27 mouse cellular contexts compared by ENCODE assay signal in genomic region chr7:6164671-6165070, GRCm38 (mm10). TPM values are rescaled to one million over a fixed set of nuclear protein-coding genes. Genes with fewer than 3 reads are reported as not detected.
A peak's percentile ranks its signal among the peaks of the same experiment; 100 is the strongest.
DNase-seq lines count a peak whose midpoint lies in the region; ATAC-seq and TF ChIP-seq lines count a peak whose summit lies in the region.
"Had no signal": no experiment of that assay in that cellular context is flagged by ENCODE, and none has a peak within 500 bp of the region (broad histone marks: within the 10 kb centered on the region; RNA-seq: fewer than 3 reads in every experiment).

No protein-coding gene starts in this region.

- no peaks in the 10 kb centered on the region for H3K4me1 ChIP-seq in midbrain, embryonic 11.5 days (ENCODE audit: control insufficient read depth, insufficient read depth, low read length)
- no peaks in the 10 kb centered on the region for H3K4me1 ChIP-seq in midbrain, postnatal 0 days (ENCODE audit: insufficient read depth, low read length)
- H3K4me1 ChIP-seq: embryonic facial prominence, embryonic 10.5 days; embryonic facial prominence, embryonic 12.5 days; forebrain, embryonic 13.5 days; forebrain, embryonic 15.5 days had no signal

- no peak overlapping the region for H3K27ac ChIP-seq in midbrain, embryonic 11.5 days (ENCODE audit: low read depth, low read length)
- H3K27ac ChIP-seq in midbrain, postnatal 0 days (ENCODE audit: low read depth, low read length) = no peak overlapping the region
- H3K27ac ChIP-seq: embryonic facial prominence, embryonic 10.5 days; embryonic facial prominence, embryonic 12.5 days; forebrain, embryonic 13.5 days; forebrain, embryonic 15.5 days had no signal

- WGBS in midbrain, embryonic 11.5 days = 69% methylated on average over 5 of the region's 5 CpGs
- WGBS in midbrain, postnatal 0 days = 67% methylated on average over 5 of the region's 5 CpGs

- no peak overlapping the region for H3K4me2 ChIP-seq in midbrain, embryonic 11.5 days
- no peak overlapping the region for H3K4me2 ChIP-seq in midbrain, postnatal 0 days (ENCODE audit: low read depth, low read length, poor library complexity, severe bottlenecking)
- H3K4me2 ChIP-seq: embryonic facial prominence, embryonic 12.5 days; forebrain, embryonic 13.5 days; forebrain, embryonic 15.5 days had no signal

- TF ChIP-seq CTCF in midbrain, postnatal 0 days (IDR thresholded peaks at IDR 0.05) = no peak

- H3K4me3 ChIP-seq in midbrain, embryonic 11.5 days (ENCODE audit: low read depth, low read length) = no peak overlapping the region
- no peak overlapping the region for H3K4me3 ChIP-seq in midbrain, postnatal 0 days (ENCODE audit: low read depth, low read length)
- H3K4me3 ChIP-seq: embryonic facial prominence, embryonic 10.5 days; embryonic facial prominence, embryonic 12.5 days; forebrain, embryonic 13.5 days; forebrain, embryonic 15.5 days had no signal

- H3K27me3 ChIP-seq in midbrain, embryonic 11.5 days (ENCODE audit: control insufficient read depth, insufficient read depth, low read length) = no peaks in the 10 kb centered on the region
- H3K27me3 ChIP-seq in midbrain, postnatal 0 days (ENCODE audit: insufficient read depth, low read length) = 0 out of 2 replicates have a peak, but pooled peaks cover 3% of the 10 kb centered on the region
- H3K27me3 ChIP-seq: CH12.LX; embryonic facial prominence, embryonic 12.5 days; forebrain, embryonic 13.5 days; forebrain, embryonic 15.5 days; Patski had no signal

- ATAC-seq in midbrain, embryonic 11.5 days (ENCODE audit: low FRiP score) = no peak
- no peak for ATAC-seq in midbrain, postnatal 0 days (ENCODE audit: low FRiP score)
- ATAC-seq: activated CD4-positive, CD25-positive, alpha-beta regulatory T cell, adult 4 months; CD4-positive, CD25-positive, alpha-beta regulatory T cell, adult 4 months; forebrain, embryonic 13.5 days; forebrain, embryonic 15.5 days; forebrain, postnatal 0 days; Patski had no signal

- no peaks in the 10 kb centered on the region for H3K9me3 ChIP-seq in midbrain, embryonic 11.5 days (ENCODE audit: control insufficient read depth, low read length)
- H3K9me3 ChIP-seq in midbrain, postnatal 0 days (ENCODE audit: low read length) = no peaks in the 10 kb centered on the region
- H3K9me3 ChIP-seq: embryonic facial prominence, embryonic 10.5 days; embryonic facial prominence, embryonic 12.5 days; forebrain, embryonic 13.5 days; forebrain, embryonic 15.5 days; G1E had no signal

- no peaks in the 10 kb centered on the region for H3K36me3 ChIP-seq in midbrain, embryonic 11.5 days (ENCODE audit: control insufficient read depth, insufficient read depth, low read length)
- H3K36me3 ChIP-seq in midbrain, postnatal 0 days (ENCODE audit: insufficient read depth, low read length) = no peaks in the 10 kb centered on the region
- H3K36me3 ChIP-seq: embryonic facial prominence, embryonic 10.5 days; embryonic facial prominence, embryonic 12.5 days; forebrain, embryonic 15.5 days had no signal

- no peak overlapping the region for H3K9ac ChIP-seq in midbrain, embryonic 11.5 days (ENCODE audit: low read length)
- no peak overlapping the region for H3K9ac ChIP-seq in midbrain, postnatal 0 days (replicated peaks; ENCODE audit: low read length, poor library complexity, severe bottlenecking)
- H3K9ac ChIP-seq: embryonic facial prominence, embryonic 12.5 days; forebrain, embryonic 13.5 days; forebrain, embryonic 15.5 days; forebrain, postnatal 0 days had no signal

- peak; percentile 78 to 81 for DNase-seq in adrenal gland, adult (ENCODE audit: inconsistent age in 2 of 2, low spot score in 1 of 2)
- no peak for DNase-seq in adrenal gland, postnatal 4 days (ENCODE audit: low spot score in 2 of 2)
- DNase-seq in midbrain, embryonic 11.5 days (ENCODE audit: low spot score, missing footprints) = peak; percentile 66
- DNase-seq in midbrain, postnatal 0 days (ENCODE audit: low spot score) = no peak
- peak; percentile 64 for DNase-seq in ovary, postnatal 36 days (ENCODE audit: low spot score)
- no peak for DNase-seq in ovary, postnatal 14 days (ENCODE audit: low spot score)
- DNase-seq: adrenal gland, adult 2 months; adrenal gland, postnatal 25 days; B cell, adult 2 months; cerebellum, adult 11-12 months; cerebellum, adult 2 months; cerebellum, adult 9-10 months; cerebellum, postnatal 10 days; cerebellum, postnatal 25 days; forebrain, postnatal 0 days had no signal

RNA-seq across cellular contexts. Expression of gene Zfp444, which starts 7.4 kb away (rescaled TPM):
- total RNA-seq in adrenal gland, postnatal 4 days (2021) = 10 to 100 TPM; 31.3 to 36.3 TPM
- polyA plus RNA-seq in midbrain, embryonic 11.5 days (2014; fragmentation: Nextera tagmentation; extraction: Ambion mirVana) = 69.4 and 72.2 TPM in 2 replicates
- 86.4 and 92.4 TPM in 2 replicates for total RNA-seq in midbrain, postnatal 0 days (2014; rRNA removed)
- 78.6 and 85.2 TPM in 2 replicates for polyA plus RNA-seq in midbrain, postnatal 0 days (2015; fragmentation: Nextera tagmentation; extraction: Ambion mirVana)

RNA-seq across cellular contexts. Expression of gene Zfp787, which starts 8.9 kb away (rescaled TPM):
- 10 to 100 TPM; 79.3 to 83.7 TPM for total RNA-seq in adrenal gland, postnatal 4 days (2021)
- polyA plus RNA-seq in midbrain, embryonic 11.5 days (2014; fragmentation: Nextera tagmentation; extraction: Ambion mirVana) = 13.5 and 14.7 TPM in 2 replicates
- total RNA-seq in midbrain, postnatal 0 days (2014; rRNA removed) = 65.8 and 66.7 TPM in 2 replicates
- polyA plus RNA-seq in midbrain, postnatal 0 days (2015; fragmentation: Nextera tagmentation; extraction: Ambion mirVana) = 53.8 and 61.5 TPM in 2 replicates

RNA-seq across cellular contexts. Expression of gene Galp, which starts 32.2 kb away (rescaled TPM):
- total RNA-seq in adrenal gland, postnatal 4 days (2021) = not detected
- polyA plus RNA-seq in midbrain, embryonic 11.5 days (2014; fragmentation: Nextera tagmentation; extraction: Ambion mirVana) = not detected in 2 replicates
- total RNA-seq in midbrain, postnatal 0 days (2014; rRNA removed) = not detected in 2 replicates
- not detected in 2 replicates for polyA plus RNA-seq in midbrain, postnatal 0 days (2015; fragmentation: Nextera tagmentation; extraction: Ambion mirVana)
- total RNA-seq: adrenal gland, adult 2 months; adrenal gland, postnatal 25 days; CH12.LX; forebrain, postnatal 0 days; G1E had no signal
- polyA plus RNA-seq: activated CD4-positive, CD25-positive, alpha-beta regulatory T cell, adult 4 months; adrenal gland, adult 2 months; CD4-positive, CD25-positive, alpha-beta regulatory T cell, adult 4 months; cerebellum, adult 2 months; cortical plate, adult 2 months; embryonic facial prominence, embryonic 10.5 days; embryonic facial prominence, embryonic 12.5 days; embryonic facial prominence, embryonic 14.5 days; forebrain, embryonic 11.5 days; forebrain, embryonic 13.5 days; forebrain, embryonic 15.5 days; forebrain, postnatal 0 days; G1E; Patski had no signal

RNA-seq across cellular contexts. Expression of gene Zscan5b, which starts 57.4 kb away (rescaled TPM):
- not detected for total RNA-seq in adrenal gland, postnatal 4 days (2021)
- not detected in 2 replicates for polyA plus RNA-seq in midbrain, embryonic 11.5 days (2014; fragmentation: Nextera tagmentation; extraction: Ambion mirVana)
- not detected in 2 replicates for total RNA-seq in midbrain, postnatal 0 days (2014; rRNA removed)
- polyA plus RNA-seq in midbrain, postnatal 0 days (2015; fragmentation: Nextera tagmentation; extraction: Ambion mirVana) = not detected in 2 replicates
- total RNA-seq: adrenal gland, adult 2 months; adrenal gland, postnatal 25 days; CH12.LX; forebrain, postnatal 0 days; G1E had no signal
- polyA plus RNA-seq: activated CD4-positive, CD25-positive, alpha-beta regulatory T cell, adult 4 months; adrenal gland, adult 2 months; CD4-positive, CD25-positive, alpha-beta regulatory T cell, adult 4 months; cerebellum, adult 2 months; cortical plate, adult 2 months; embryonic facial prominence, embryonic 10.5 days; embryonic facial prominence, embryonic 12.5 days; embryonic facial prominence, embryonic 14.5 days; forebrain, embryonic 11.5 days; forebrain, embryonic 13.5 days; forebrain, embryonic 15.5 days; forebrain, postnatal 0 days; G1E; Patski had no signal

Comparison
In these comparisons a context has a peak if more than half of its experiments do, and no peak if none do; other contexts are left out.
1. DNase-seq: peak in adrenal gland, adult (2 of 2), midbrain, embryonic 11.5 days (single experiment) and ovary, postnatal 36 days (single experiment); none in adrenal gland, postnatal 4 days (0 of 2), midbrain, postnatal 0 days (single experiment) and ovary, postnatal 14 days (single experiment).